Mouse (Mus musculus): ENCODE data around the gene Uqcc3. TPM values are rescaled to one million over a fixed set of nuclear protein-coding genes. Genes with fewer than 3 reads are reported as not detected.
"Not testable (repeated sequence)": the region's sequence is repeated elsewhere in the genome, so short reads cannot be mapped to it uniquely, and the experiment has no call there.

The Uqcc3 gene
- 67.7 and 70.4 TPM in 2 replicates for polyA plus RNA-seq (2012; rRNA removed)

GRCm38 (mm10) chr19:8880311-8881033, at the start of gene Uqcc3:
TSS of gene Uqcc3 (minus strand) at chr19:8880923.
- DNase-seq (ENCODE audit: extremely low spot score in 1 of 2, low spot score in 1 of 2) = peak; percentile 88 to 93

- DNase-seq (ENCODE audit: extremely low spot score in 1 of 2, low spot score in 1 of 2) = no peak
Measured at GRCm38 (mm10) chr19:8930117-8930516, 49.4 kb upstream of the Uqcc3 start.

DNA sequence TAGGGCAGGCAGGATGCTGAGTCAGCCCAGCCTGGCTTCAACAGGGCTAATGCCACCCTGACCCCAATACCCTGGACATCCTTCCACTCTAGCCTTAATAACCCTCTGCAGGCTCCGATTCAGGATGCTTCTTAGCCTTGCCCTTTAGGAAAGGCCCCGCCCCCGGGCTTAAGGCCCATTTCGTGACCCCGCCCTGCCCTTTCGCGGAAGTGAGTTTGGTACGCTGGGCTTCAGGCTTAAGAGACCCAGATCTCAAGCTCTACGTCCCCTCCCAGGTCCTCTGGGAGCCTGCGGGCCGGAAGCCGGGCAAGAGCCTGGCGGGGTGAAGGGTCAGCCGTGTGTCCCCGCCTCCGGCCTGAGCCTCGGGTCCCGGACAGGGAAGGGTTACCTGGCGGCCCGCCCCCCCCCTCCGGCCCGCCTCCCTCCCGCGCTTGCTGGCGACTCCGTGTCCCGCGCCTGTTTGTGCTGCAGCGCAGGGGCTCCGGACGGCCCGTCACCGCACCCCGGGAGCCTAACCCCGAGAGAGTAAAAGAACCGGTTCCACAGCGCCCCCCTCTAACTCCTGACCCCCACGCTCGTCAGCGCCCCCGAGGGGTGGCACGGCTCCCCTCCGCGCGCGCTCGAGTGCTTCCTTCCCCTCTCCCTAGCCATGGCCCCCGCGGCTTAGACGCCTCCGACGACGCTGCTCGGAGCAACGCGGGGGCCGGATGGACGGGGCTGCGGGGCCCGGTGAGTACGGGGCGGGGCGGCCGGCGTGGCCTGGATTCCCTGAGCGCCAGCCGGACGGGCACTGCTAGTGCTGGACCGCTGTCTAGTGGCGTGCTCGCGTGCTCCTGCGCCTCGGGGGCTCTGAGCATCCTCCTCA, 48.7 kb upstream of the Uqcc3 start, which contains the start of the genes Rom1 and Eml3:
Gene Rom1, minus strand, starts transcription at position 133 of the 865 bp plus-strand sequence.
Gene Eml3, plus strand, starts transcription at position 329 of the 865 bp plus-strand sequence.
- DNase-seq (ENCODE audit: extremely low spot score in 1 of 2, low spot score in 1 of 2) = no peak

DNA sequence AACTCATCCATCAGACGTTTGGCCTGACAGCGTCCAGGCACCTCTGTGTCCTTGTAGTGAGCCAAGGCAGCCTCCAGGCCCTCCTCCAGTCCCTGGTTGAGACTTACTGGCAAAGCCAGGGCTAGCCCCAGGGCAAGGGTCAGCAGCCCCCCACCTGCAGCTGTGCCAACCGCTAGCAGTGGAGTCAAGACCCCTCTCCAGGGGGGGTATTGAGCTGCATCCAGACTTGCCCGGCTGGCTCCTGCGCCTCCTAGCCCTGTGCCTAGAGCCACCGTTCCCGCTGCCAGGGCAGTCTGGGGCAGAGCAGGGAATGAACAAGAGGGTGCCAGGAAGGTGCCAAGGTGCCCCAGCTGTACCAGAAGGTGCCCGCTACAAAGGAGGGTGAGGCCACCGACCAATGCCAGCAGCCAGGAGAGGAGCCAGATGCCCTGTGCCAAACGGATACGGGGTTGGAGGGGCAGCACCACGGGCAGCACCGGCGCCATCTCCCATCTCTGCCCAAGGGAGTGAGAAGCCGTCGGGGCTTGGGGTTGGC, 48.0 kb upstream of the Uqcc3 start:
- DNase-seq (ENCODE audit: extremely low spot score in 1 of 2, low spot score in 1 of 2) = no peak

DNA sequence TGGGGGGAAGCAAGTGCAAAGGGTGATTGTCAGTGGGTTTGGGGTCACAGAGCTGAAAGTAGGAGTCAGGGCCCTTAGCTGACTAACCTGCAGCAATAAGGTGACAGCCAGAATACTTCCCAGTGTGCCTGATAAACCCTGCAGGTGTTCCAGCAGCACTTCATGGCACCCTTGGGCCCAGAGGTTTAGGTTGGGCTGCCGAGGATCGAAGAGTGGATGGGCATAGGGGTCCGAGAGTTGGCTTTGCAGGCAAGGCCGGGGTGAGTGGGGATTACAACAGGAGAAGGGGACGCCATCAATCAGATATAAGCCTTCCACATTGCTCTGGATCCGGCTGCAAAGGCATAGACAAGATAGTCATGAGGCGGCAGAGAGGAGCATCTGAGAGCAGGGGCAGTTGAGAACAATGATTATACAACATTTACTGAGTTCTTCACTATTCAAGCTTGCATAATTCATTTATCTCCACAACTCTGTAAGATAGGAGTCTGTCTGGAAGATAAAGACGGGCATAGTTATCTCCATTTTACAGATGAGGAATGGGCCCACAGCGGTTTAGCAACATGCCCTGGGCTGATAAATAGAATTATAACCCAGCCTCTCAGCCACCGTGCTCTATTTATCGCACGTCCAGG, 47.3 kb upstream of the Uqcc3 start:
- no peak for DNase-seq (ENCODE audit: extremely low spot score in 1 of 2, low spot score in 1 of 2)

- no peak for DNase-seq (ENCODE audit: extremely low spot score in 1 of 2, low spot score in 1 of 2)
Measured at GRCm38 (mm10) chr19:8926766-8927165, 46.0 kb upstream of the Uqcc3 start.

DNA sequence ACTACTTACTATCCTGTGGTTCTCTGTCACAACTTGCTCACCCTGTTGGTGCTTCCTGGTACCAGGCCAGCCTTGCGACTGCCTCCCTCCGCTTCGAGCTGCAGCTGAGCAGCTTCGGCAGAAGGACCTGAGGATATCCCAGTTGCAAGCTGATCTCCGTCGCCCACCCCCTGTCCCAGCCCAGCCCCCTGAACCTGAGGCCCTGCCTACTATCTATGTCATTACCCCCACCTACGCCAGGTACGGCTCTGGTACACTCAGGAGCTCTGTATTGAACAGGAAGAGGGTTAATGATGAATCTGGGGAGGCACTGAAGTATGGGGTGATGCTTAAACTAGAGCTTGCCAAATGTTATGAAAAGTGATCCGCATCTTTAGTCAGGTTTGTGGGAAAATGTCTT, 41.0 kb upstream of the Uqcc3 start:
- no peak for DNase-seq (ENCODE audit: extremely low spot score in 1 of 2, low spot score in 1 of 2)

DNA sequence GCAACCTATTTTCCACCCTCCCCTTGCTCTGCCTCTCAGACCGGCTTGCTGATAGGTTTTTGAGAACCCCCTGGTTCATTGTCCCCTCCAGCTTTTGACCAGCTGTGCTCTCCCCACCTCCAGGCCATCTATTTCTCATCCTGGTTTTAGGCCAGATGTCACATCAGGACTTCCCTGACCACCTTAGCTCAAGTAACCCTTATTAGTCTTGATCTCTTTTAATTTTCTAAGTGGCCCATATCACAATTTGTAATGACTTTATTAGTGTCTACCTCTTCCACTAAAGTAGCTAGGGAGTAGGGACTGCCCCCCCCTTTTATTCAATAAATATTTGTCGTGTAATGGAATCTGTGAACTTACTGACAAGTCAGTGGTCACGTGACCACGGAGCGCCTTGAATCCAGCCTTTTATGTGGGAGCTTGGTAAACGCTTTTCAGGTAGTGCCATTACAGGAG, 40.1 kb upstream of the Uqcc3 start:
- no peak for DNase-seq (ENCODE audit: extremely low spot score in 1 of 2, low spot score in 1 of 2)

- DNase-seq (ENCODE audit: extremely low spot score in 1 of 2, low spot score in 1 of 2) = peak; percentile 91 to 95
Measured at GRCm38 (mm10) chr19:8920073-8920736, 39.5 kb upstream of the Uqcc3 start, which contains the start of gene B3gat3. TSS of gene B3gat3 (plus strand) at chr19:8920374.

GRCm38 (mm10) chr19:8919684-8920072, 39.0 kb upstream of the Uqcc3 start:
- no peak for DNase-seq (ENCODE audit: extremely low spot score in 1 of 2, low spot score in 1 of 2)

DNA sequence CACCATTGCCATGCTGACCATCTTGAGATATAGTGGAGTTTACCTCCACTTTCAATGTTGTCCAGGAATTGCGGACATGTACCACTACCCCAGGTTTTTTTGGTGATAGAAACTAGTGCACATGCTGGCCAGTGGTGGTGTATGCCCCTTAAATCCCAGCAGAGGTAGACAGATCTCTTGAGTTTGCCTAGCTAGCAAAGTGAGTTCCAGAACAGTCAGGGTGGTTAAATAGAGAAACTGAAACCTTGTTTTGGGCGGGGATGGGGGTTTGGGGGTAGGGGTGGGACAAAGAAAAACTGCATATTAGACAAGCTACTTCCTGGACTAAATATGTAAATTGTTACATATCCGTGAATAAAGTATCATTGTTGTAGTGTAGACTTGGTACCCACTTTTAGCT, 38.3 kb upstream of the Uqcc3 start:
- DNase-seq (ENCODE audit: extremely low spot score in 1 of 2, low spot score in 1 of 2) = no peak

- peak in 1 of 2 experiments; percentile 42 for DNase-seq (ENCODE audit: extremely low spot score in 1 of 2, low spot score in 1 of 2)
Measured at GRCm38 (mm10) chr19:8914212-8914611, 33.5 kb upstream of the Uqcc3 start.

DNA sequence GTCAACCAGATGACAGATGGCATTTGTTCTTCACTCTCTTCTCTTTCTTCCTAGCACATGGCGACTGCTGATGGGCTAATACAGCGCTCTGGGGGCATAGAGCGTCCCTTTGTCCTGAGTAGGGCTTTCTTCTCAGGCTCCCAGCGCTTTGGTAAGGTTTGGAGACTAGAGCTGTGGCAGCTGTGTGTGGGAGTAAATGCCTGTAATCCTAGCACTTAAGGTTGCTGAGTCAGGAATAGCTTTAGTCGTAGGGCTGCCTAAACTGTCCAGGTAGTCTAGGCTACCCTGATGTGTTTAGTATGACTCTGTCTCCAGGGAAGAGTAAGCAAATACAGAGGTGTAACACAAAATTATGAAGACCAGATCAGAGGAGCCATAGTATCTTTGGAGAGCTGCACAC, 31.1 kb upstream of the Uqcc3 start:
- DNase-seq (ENCODE audit: extremely low spot score in 1 of 2, low spot score in 1 of 2) = peak in 1 of 2 experiments; percentile 60

- no peak for DNase-seq (ENCODE audit: extremely low spot score in 1 of 2, low spot score in 1 of 2)
Measured at GRCm38 (mm10) chr19:8908531-8908930, 27.8 kb upstream of the Uqcc3 start.

GRCm38 (mm10) chr19:8903412-8903811, 22.7 kb upstream of the Uqcc3 start:
- DNase-seq (ENCODE audit: extremely low spot score in 1 of 2, low spot score in 1 of 2) = no peak

DNA sequence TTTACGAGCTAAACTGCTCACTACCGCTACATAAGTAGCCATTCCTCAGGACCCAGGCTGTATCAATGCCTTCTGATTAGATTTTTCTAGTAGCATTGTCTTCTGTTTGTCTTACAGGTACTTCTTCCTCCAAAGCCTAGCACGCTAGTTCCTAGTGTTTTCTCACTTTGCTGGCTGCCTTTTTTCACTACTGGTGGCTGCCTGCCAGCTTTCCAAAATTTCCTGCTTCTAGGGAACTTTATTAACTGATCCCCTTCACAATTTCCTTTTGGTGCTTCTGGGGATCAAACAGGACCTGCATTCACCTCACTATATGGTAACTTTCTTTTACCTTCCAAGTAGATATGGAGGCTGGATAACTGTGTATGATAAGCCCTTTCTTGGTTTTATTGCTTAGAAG, 18.4 kb upstream of the Uqcc3 start:
- DNase-seq (ENCODE audit: extremely low spot score in 1 of 2, low spot score in 1 of 2) = no peak

DNA sequence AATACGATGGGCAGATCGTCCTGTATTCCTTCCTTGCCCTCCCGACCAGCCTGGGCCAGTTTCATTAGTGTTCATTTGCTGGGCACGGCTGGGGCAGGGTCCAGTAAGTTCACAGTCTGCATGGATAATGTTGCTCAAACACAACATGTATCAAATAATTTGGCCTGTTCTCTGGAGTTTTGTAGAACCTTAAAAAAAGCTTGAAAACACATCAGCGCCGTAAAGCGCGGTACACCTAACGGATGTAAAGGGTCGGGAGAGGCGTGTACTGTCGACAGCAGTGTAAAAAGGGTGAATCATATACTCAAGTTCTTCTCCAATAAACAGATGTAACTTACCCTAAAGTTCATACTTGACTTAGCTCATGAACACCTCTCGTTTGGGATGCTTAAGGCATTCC, 17.9 kb upstream of the Uqcc3 start:
- no peak for DNase-seq (ENCODE audit: extremely low spot score in 1 of 2, low spot score in 1 of 2)

DNA sequence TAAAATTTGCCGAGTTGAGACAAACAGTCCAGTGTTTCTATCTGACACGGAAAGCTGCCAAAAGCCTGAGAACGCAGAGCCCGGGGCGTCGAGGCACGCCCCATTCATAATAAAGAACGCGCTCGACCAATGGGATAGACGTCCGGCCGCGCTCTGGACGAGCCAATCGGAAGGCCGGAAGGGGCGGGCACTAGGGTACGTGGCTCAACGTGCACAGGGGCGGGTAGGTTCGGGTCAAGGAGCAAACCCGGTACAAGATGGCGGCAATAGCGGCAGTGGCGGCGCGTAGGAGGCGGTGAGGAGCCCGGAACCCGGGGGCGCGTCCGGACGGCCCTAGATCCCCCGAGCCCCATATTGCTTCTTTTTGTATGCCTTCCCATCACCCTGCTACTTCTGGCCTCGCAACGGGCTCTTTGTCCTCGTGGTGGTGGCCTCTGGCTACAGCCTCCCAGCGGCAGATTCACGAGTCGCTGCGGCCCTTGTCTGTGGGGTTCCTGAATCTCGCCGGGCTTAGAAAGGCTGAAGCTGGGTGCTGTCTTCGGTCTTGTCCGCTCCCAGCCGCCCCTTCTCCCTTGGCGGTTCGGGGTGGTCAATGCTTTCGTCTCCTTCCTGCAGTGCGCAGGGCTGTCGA, 17.3 kb upstream of the Uqcc3 start, which contains the start of gene Ganab:
Gene Ganab, plus strand, starts transcription at position 207 of the 631 bp plus-strand sequence.
- DNase-seq (ENCODE audit: extremely low spot score in 1 of 2, low spot score in 1 of 2) = peak; percentile 95 to 97

- not testable (repeated sequence) for DNase-seq (ENCODE audit: extremely low spot score in 1 of 2, low spot score in 1 of 2)
Measured at GRCm38 (mm10) chr19:8897211-8897864, 16.6 kb upstream of the Uqcc3 start.
